Mouse (Mus musculus) lung, embryonic 14.5 days (tissue): ENCODE measurements around the gene Spats2l. TPM values are rescaled to one million over a fixed set of nuclear protein-coding genes. Genes with fewer than 3 reads are reported as not detected.

Experiments used
- ATAC-seq: fragments of 200-750 bp; cut with Nextera tagmentation; 2 replicates; pipeline ENCODE4 v1.8.0; 2017; ENCODE audit warnings: mild to moderate bottlenecking, moderate TSS enrichment, moderate library complexity; ENCODE audit not compliant: insufficient read depth
- DNase-seq: peaks from one replicate; pipeline ENCODE4 v3.0.0-alpha.2; 2015
- H3K27ac ChIP-seq: fragments of 300-500 bp; sonication (generic); 2 replicates; pipeline ENCODE4 v1.5.1; 2014; ENCODE audit warnings: low read depth, mild to moderate bottlenecking, moderate library complexity
- H3K27me3 ChIP-seq: fragments of 300-500 bp; sonication (generic); 2 replicates; pipeline ENCODE4 v1.6.1; 2014; ENCODE audit warnings: low read length, control low read depth; ENCODE audit not compliant: insufficient read depth
- H3K36me3 ChIP-seq: fragments of 300-500 bp; sonication (generic); 2 replicates; pipeline ENCODE4 v1.6.1; 2014; ENCODE audit warnings: control low read depth; ENCODE audit not compliant: insufficient read depth
- H3K4me1 ChIP-seq: fragments of 300-500 bp; sonication (generic); 2 replicates; pipeline ENCODE4 v1.6.1; 2014; ENCODE audit warnings: antibody characterized with exemption, control low read depth; ENCODE audit not compliant: insufficient read depth
- H3K4me2 ChIP-seq: fragments of 300-500 bp; sonication (generic); 2 replicates; pipeline ENCODE4 v1.6.1; 2014; ENCODE audit warnings: mild to moderate bottlenecking
- H3K4me3 ChIP-seq: fragments of 300-500 bp; sonication (generic); 2 replicates; pipeline ENCODE4 v1.5.1; 2014; ENCODE audit warnings: low read depth, low read length
- H3K9ac ChIP-seq: fragments of 300-500 bp; sonication (generic); 2 replicates; pipeline ENCODE4 v1.6.1; 2014
- H3K9me3 ChIP-seq: fragments of 300-500 bp; sonication (generic); 2 replicates; pipeline ENCODE4 v1.6.1; 2016; ENCODE audit warnings: low read depth, low read length, control low read depth
- CTCF ChIP-seq: IDR thresholded peaks from 2 replicates; pipeline ENCODE4 v1.5.1; 2016; ENCODE audit warnings: antibody characterized with exemption, low read depth
- WGBS: fragments of 180-500 bp; shearing (Covaris S2); extraction: QIAGEN DNeasy Blood & Tissue Kit; methylation state at CpG from one replicate; pipeline ENCODE4 v1.1.7; 2014; 5-methylcytosine and 5-hydroxymethylcytosine counted together
- polyA plus RNA-seq: library from polyadenylated mRNA; unstranded; fragments of >200 nt; fragmentation: Nextera tagmentation; extraction: Ambion mirVana; gene quantifications from 2 replicates; pipeline ENCODE4 v1.2.1, GENCODE M21; 2014

Spats2l gene
- polyA plus RNA-seq, 1 experiment from 2014 or later = 81.2 TPM

DNA sequence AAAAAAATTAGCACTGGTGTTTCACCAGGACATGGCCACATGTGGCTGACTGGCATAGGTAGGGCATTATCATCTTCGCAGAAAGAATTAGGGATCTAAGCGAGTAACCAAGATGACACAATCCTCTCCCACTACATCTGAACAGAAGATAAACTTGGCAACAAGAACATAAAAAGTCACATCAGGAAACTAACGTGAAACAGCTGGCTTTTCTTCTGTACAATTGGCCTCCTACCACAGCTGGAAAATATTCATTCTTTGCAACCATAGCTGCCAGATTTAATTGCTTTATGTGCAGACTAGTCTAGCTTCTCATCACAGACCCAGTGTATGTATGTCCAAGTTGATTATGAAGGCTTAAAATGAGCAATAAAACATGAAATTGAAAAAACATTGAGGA, 131.9 kb downstream of the Spats2l start:
- peak; percentile 90 for ATAC-seq
- Histone ChIP-seq H3K9ac (no peak overlapping the region), H3K4me1 (no peaks in the 10 kb centered on the region), H3K9me3 (no peaks in the 10 kb centered on the region), H3K27me3 (no peaks in the 10 kb centered on the region), H3K4me3 (no peak overlapping the region), H3K27ac (0 out of 2 replicates have a peak overlapping the region, but pooled peaks have one; percentile 39), H3K4me2 (no peak overlapping the region), H3K36me3 (peaks cover 27% of the 10 kb centered on the region)
- 47% methylated on average over 3 of the region's 3 CpGs for WGBS
- peak; percentile 89 for DNase-seq
- no peak for TF ChIP-seq CTCF

DNA sequence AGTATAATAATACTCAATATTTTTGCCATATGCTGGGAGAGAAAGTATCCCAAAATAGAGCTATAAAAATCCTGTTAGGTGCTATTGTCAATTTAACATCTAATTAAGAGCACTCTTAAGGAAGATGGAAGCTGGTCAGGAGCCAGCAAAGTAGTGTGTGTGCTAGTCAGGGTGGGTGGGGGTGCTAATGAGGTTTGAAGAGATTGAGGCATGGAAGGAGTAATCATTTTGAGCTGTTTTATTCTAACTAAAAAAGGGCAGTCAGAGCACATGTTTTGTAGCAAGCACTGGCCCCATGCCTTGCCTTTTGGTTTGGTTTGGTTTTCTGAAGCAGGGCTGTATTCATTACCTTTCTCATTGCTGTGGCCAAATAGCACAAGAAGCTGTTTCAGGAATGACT, 132.3 kb downstream of the Spats2l start:
- ATAC-seq (peak; percentile 67), DNase-seq (peak; percentile 52)
- no peaks in the 10 kb centered on the region for H3K9me3 ChIP-seq
- no peak overlapping the region for H3K4me2 ChIP-seq
- TF ChIP-seq CTCF = no peak
- H3K27ac ChIP-seq = peak overlapping the region; percentile 74
- no peak overlapping the region for H3K9ac ChIP-seq
- no peak overlapping the region for H3K4me3 ChIP-seq
- H3K27me3 ChIP-seq = no peaks in the 10 kb centered on the region
- H3K36me3 ChIP-seq = peaks cover 25% of the 10 kb centered on the region
- H3K4me1 ChIP-seq = no peaks in the 10 kb centered on the region

DNA sequence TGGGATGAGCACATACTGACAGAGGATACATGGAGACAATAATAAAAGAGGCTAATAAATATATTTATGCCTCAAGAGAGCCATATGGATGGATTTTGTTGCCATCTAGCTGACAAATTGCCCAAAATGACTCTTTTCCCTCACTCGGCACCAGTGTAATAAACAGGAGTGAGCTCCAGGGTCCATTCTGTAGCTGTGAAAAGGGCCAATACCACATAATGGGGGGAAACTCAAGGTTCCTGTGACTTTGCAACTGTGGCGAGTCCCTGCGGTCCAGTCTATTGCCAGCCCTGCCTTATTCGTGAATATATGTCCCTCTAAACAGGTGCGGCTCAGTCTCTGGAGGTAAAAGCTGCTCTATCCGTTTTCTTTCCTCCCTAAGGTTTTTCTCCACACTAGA, 137.6 kb downstream of the Spats2l start:
- WGBS = 86% methylated on average over 6 of the region's 6 CpGs
- H3K9me3 ChIP-seq = no peaks in the 10 kb centered on the region
- no peak for ATAC-seq

DNA sequence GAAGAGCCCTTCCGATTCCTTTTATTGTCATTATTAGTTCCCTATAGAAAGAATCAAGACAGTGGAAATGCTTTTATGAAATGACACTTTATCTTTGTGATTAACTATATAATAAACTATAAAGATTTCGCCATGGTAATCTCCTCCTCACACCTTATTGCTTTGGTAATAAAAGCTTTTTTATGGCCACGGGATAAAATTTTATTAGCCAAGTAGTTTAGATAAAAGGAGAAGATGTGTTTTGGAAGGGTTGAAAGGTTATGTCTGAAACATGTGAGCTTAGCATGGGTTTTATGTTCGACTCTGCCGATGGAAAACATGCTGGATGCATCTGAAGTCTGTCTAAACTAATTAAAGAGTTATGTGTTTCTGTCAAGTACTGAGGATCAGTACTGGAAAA, 143.4 kb downstream of the Spats2l start:
- ATAC-seq = no peak
- no peak overlapping the region for H3K9ac ChIP-seq
- TF ChIP-seq CTCF = no peak
- H3K27me3 ChIP-seq = no peaks in the 10 kb centered on the region
- no peak overlapping the region for H3K4me2 ChIP-seq
- peaks cover 8% of the 10 kb centered on the region; the same call in 1 of the 2 replicates for H3K36me3 ChIP-seq
- H3K9me3 ChIP-seq = no peaks in the 10 kb centered on the region
- no peak overlapping the region for H3K4me3 ChIP-seq
- H3K4me1 ChIP-seq = no peaks in the 10 kb centered on the region
- no peak overlapping the region for H3K27ac ChIP-seq
- DNase-seq = no peak
- WGBS = 74% methylated on average over 5 of the region's 5 CpGs

More for the DNA sequence above, 137.6 kb downstream of the Spats2l start:
- Histone ChIP-seq H3K4me3 (no peak overlapping the region), H3K27me3 (no peaks in the 10 kb centered on the region), H3K36me3 (peaks cover 7% of the 10 kb centered on the region; the same call in 1 of the 2 replicates), H3K27ac (no peak overlapping the region), H3K9ac (no peak overlapping the region), H3K4me2 (no peak overlapping the region), H3K4me1 (no peaks in the 10 kb centered on the region)
- TF ChIP-seq CTCF = no peak
- DNase-seq = no peak

DNA sequence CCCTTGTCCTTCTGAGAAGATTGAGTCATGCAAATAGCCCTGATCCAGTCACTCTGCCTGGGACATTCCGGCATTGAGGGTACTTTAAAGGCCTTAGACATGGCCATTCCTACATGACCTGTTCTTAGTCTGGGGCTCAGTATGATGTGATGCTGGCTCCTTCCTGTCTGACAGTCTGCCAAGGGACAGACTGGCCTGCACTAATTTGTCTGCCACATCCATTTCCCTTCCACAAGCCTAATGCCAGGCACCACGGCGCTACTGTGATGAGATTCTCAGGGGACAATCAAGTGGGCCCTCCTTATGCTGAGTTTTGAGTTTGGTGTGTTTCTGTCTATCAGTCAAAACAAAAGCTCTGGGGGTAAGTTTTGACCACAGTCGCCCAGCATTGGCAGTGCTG, 144.6 kb downstream of the Spats2l start:
- no peak overlapping the region for H3K27ac ChIP-seq
- no peak overlapping the region for H3K4me2 ChIP-seq
- no peak for TF ChIP-seq CTCF
- WGBS = 81% methylated on average over 4 of the region's 4 CpGs
- ATAC-seq = no peak
- no peak overlapping the region for H3K9ac ChIP-seq
- H3K4me3 ChIP-seq = no peak overlapping the region
- DNase-seq = no peak
- H3K4me1 ChIP-seq = no peaks in the 10 kb centered on the region
- no peaks in the 10 kb centered on the region for H3K27me3 ChIP-seq
- peaks cover 13% of the 10 kb centered on the region; the same call in 1 of the 2 replicates for H3K36me3 ChIP-seq
- H3K9me3 ChIP-seq = no peaks in the 10 kb centered on the region

DNA sequence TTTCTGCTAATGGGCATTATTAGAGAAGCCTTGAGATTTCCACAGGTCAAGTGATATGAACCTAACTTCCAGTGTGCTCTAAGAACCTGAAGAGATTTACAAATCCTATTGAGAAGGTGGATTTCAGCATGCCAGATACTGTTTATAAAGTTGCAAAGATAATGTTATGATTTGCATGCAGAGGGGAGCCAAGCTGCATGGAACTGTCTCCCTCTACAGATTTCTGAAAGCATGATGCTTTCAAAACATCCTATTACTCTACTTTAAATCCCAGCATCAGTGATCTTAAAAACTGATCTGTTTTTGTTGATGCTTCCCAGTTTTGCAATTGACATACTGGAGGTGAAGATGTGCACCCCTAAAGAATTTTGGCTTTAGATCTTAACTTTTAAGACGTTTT, 160.3 kb downstream of the Spats2l start:
- no peak overlapping the region for H3K9ac ChIP-seq
- DNase-seq = no peak
- H3K4me2 ChIP-seq = no peak overlapping the region
- TF ChIP-seq CTCF = peak; percentile 19; the same call in 1 of the 2 replicates
- ATAC-seq = no peak
- H3K4me3 ChIP-seq = no peak overlapping the region
- H3K4me1 ChIP-seq = no peaks in the 10 kb centered on the region
- WGBS = 41% methylated on average over 1 of the region's 1 CpGs
- H3K27me3 ChIP-seq = no peaks in the 10 kb centered on the region
- no peaks in the 10 kb centered on the region for H3K9me3 ChIP-seq
- H3K27ac ChIP-seq = no peak overlapping the region
- H3K36me3 ChIP-seq = peaks cover 8% of the 10 kb centered on the region

DNA sequence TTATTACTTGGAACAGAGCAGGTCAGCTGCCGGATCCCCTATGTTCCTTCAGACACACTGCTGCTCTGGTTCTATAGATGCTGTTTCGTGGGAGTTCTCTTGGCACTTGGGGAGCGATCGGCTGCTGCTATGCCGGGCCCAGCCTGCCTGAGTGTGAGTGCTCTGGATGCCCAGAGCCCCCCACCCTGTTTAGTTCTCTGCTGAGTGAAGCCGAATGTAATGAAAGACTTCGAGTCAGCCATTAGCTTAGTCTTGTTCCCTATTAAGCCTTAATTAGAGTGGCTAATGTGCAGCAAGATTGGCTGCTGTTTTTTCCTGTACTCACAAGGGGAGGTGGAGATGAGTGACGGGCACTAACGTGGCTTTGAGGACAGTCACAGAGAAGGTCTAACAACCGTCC, 166.7 kb downstream of the Spats2l start:
- no peak overlapping the region for H3K9ac ChIP-seq
- no peak overlapping the region for H3K4me2 ChIP-seq
- no peaks in the 10 kb centered on the region for H3K4me1 ChIP-seq
- no peak overlapping the region for H3K4me3 ChIP-seq
- WGBS = 73% methylated on average over 10 of the region's 10 CpGs
- TF ChIP-seq CTCF = no peak
- H3K27me3 ChIP-seq = no peaks in the 10 kb centered on the region
- peaks cover 45% of the 10 kb centered on the region for H3K36me3 ChIP-seq
- ATAC-seq (no peak), DNase-seq (no peak)
- no peaks in the 10 kb centered on the region for H3K9me3 ChIP-seq
- H3K27ac ChIP-seq = no peak overlapping the region

GRCm38 (mm10) chr1:57941095-57941494, 167.1 kb downstream of the Spats2l start:
- peaks cover 49% of the 10 kb centered on the region for H3K36me3 ChIP-seq
- H3K4me1 ChIP-seq = no peaks in the 10 kb centered on the region
- no peaks in the 10 kb centered on the region for H3K9me3 ChIP-seq
- no peak overlapping the region for H3K9ac ChIP-seq
- 68% methylated on average over 7 of the region's 7 CpGs for WGBS
- no peak overlapping the region for H3K4me3 ChIP-seq
- H3K27ac ChIP-seq = no peak overlapping the region
- no peaks in the 10 kb centered on the region for H3K27me3 ChIP-seq
- ATAC-seq (no peak), DNase-seq (no peak)
- no peak for TF ChIP-seq CTCF
- H3K4me2 ChIP-seq = no peak overlapping the region
